Mouse (Mus musculus) kidney, adult 2 months (tissue): ENCODE data around the gene Tfb2m.

Experiments used
- CTCF ChIP-seq: fragments of 200-500 bp; conservative IDR thresholded peaks from 2 replicates; pipeline ENCODE4 v1.5.1; 2011; ENCODE audit warnings: low read depth, mild to moderate bottlenecking, control low read depth, low read length, moderate library complexity, mixed read lengths; ENCODE audit not compliant: insufficient read depth, insufficient read length
- POLR2A ChIP-seq: fragments of 200-500 bp; IDR thresholded peaks from one replicate; pipeline ENCODE4 v1.6.1; 2011; ENCODE audit warnings: low read depth, low read length, control low read depth

DNA sequence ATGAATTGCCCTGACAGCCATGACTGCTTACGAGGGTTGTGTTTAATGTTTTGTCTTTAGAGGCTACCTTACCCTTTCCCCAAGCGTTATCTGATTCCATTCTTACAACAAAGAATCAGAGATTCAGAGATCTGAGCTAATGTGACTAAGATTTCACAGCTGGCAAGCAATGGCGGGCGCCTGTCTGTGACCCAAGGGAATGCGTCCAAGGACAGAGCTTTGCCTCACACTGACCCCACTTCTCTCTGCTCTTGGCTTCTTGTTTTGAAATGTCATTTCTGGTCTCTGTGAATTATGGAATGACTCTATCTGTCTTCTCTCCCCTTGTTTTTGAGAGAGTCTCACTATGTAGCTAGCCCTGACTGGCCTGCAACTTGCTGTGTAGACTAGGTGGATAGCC, 17.9 kb upstream of the Tfb2m start:
- TF ChIP-seq POLR2A (no peak), CTCF (no peak)
